In genomic region chr4:22208531-22208930, GRCm38 (mm10) we compare ENCODE assay signal across 20 mouse cellular contexts.
"Had no signal": no experiment of that assay in that cellular context is flagged by ENCODE, and none has a peak within 500 bp of the region (broad histone marks: within the 10 kb centered on the region; RNA-seq: fewer than 3 reads in every experiment).

No protein-coding gene starts in this region.

- H3K4me2 ChIP-seq: lung, embryonic 15.5 days; midbrain, embryonic 12.5 days; neural tube, embryonic 13.5 days; neural tube, embryonic 15.5 days; stomach, embryonic 15.5 days had no signal

- H3K4me1 ChIP-seq: lung, embryonic 15.5 days; midbrain, embryonic 10.5 days; midbrain, embryonic 12.5 days; neural tube, embryonic 13.5 days; neural tube, embryonic 15.5 days; stomach, embryonic 15.5 days had no signal

- ATAC-seq: liver, postnatal 0 days; lung, postnatal 0 days; midbrain, embryonic 16.5 days had no signal

- DNase-seq: liver, postnatal 0 days; lung, adult 2 months; lung, postnatal 4 days; midbrain, embryonic 14.5 days; retina, postnatal 1 day; right cerebral cortex, adult 18-20 months; right cerebral cortex, postnatal 25 days; thymus, adult 2 months; thymus, postnatal 25 days; thymus, postnatal 4 days had no signal

- H3K27ac ChIP-seq: lung, embryonic 15.5 days; midbrain, embryonic 10.5 days; midbrain, embryonic 12.5 days; neural tube, embryonic 13.5 days; neural tube, embryonic 15.5 days; stomach, embryonic 15.5 days; stomach, postnatal 0 days had no signal

- H3K4me3 ChIP-seq: lung, embryonic 15.5 days; midbrain, embryonic 10.5 days; midbrain, embryonic 12.5 days; myocyte; neural tube, embryonic 13.5 days; neural tube, embryonic 15.5 days; stomach, embryonic 15.5 days had no signal

- H3K9ac ChIP-seq: liver, postnatal 0 days; lung, embryonic 15.5 days; midbrain, embryonic 12.5 days; neural tube, embryonic 13.5 days; neural tube, embryonic 15.5 days; stomach, embryonic 15.5 days had no signal

- H3K27me3 ChIP-seq: lung, embryonic 15.5 days; midbrain, embryonic 12.5 days; neural tube, embryonic 13.5 days; neural tube, embryonic 15.5 days; stomach, embryonic 15.5 days had no signal

- H3K36me3 ChIP-seq: lung, embryonic 15.5 days; midbrain, embryonic 10.5 days; midbrain, embryonic 12.5 days; neural tube, embryonic 13.5 days; neural tube, embryonic 15.5 days; stomach, embryonic 15.5 days had no signal

- H3K9me3 ChIP-seq: lung, embryonic 15.5 days; midbrain, embryonic 10.5 days; midbrain, embryonic 12.5 days; neural tube, embryonic 13.5 days; neural tube, embryonic 15.5 days; stomach, embryonic 15.5 days had no signal
